Mouse (Mus musculus): ENCODE measurements at regions not wholly inside any gene's neighbourhood (a gene's known extent, or its start where the extent isn't known, plus 50 kb on each side); places are given as distances from the start of the nearest gene placed in this dataset.

- TF ChIP-seq POLR2A (IDR thresholded peaks at IDR 0.05; ENCODE audit: borderline replicate concordance, control insufficient read depth, low read depth, low read length): no peak
- TF ChIP-seq CTCF (IDR thresholded peaks at IDR 0.05; ENCODE audit: control insufficient read depth, insufficient read depth, low read length): no peak
Measured at GRCm38 (mm10) chr1:77592248-77592647, 77.4 kb upstream of the Epha4 start.
